Mouse (Mus musculus): Measurements from ENCODE around the gene Dcun1d4.

DNA sequence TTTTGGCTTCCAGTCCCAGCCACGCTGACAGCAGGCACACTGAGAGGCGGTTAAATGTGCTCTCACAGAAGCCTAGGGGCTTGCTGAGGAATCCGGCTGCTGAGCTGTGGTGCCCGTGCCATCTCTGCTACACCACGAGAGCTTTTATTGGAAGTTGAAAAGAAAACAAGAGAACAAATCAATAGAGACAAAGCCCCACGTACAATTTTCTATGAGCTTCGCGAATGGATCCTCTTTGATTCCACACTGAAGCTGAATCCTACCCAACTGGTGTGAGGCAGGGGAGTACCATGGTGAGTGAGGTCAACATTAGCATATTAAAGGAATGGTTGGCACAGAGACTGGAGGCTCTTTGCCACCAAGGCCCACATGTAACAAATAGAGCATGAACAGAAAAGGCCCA, 120.6 kb downstream of the Dcun1d4 start:
- TF ChIP-seq POLR2A (IDR thresholded peaks at IDR 0.05; ENCODE audit: borderline replicate concordance, control insufficient read depth, low read depth, low read length): no peak
- TF ChIP-seq CTCF (IDR thresholded peaks at IDR 0.05; ENCODE audit: control insufficient read depth, insufficient read depth, low read length): no peak

Data from bone marrow, adult 2 months (tissue).